Mouse (Mus musculus) CH12.LX (cell line): Measurements from ENCODE around the gene Lmo7.

ENCODE experiments used
- CHD1 ChIP-seq: IDR thresholded peaks from 2 replicates; pipeline ENCODE4 v1.6.1; 2012; ENCODE audit warnings: low read depth, low read length, improper control_type of control experiment, inconsistent platforms
- CTCF ChIP-seq, 2 experiments: IDR thresholded peaks in 1 of 2; conservative IDR thresholded peaks in 1 of 2; 2 replicates each; pipeline ENCODE4 v1.5.1; 2011 to 2012; ENCODE audit warnings: low read depth in 2 of 2, low read length in 2 of 2, improper control_type of control experiment in 1 of 2, inconsistent platforms in 1 of 2, mild to moderate bottlenecking in 1 of 2, moderate library complexity in 1 of 2
- E2F4 ChIP-seq: IDR thresholded peaks from 2 replicates; pipeline ENCODE4 v1.6.1; 2011; ENCODE audit warnings: low read depth, low read length, improper control_type of control experiment; ENCODE audit not compliant: insufficient replicate concordance
- GABPA ChIP-seq: IDR thresholded peaks from 2 replicates; pipeline ENCODE4 v1.6.1; 2012; ENCODE audit warnings: low read depth, low read length, improper control_type of control experiment, inconsistent platforms; ENCODE audit not compliant: insufficient replicate concordance
- HCFC1 ChIP-seq: IDR thresholded peaks from 2 replicates; pipeline ENCODE4 v1.6.1; 2012; ENCODE audit warnings: low read depth, mild to moderate bottlenecking, inconsistent platforms, low read length, improper control_type of control experiment
- MAFK ChIP-seq: IDR thresholded peaks from 2 replicates; pipeline ENCODE4 v1.6.1; 2011; ENCODE audit warnings: low read length, improper control_type of control experiment; ENCODE audit not compliant: insufficient replicate concordance
- MAZ ChIP-seq: IDR thresholded peaks from 2 replicates; pipeline ENCODE4 v1.6.1; 2012; ENCODE audit warnings: low read depth, mild to moderate bottlenecking, inconsistent platforms, low read length, improper control_type of control experiment, moderate library complexity
- POLR2A ChIP-seq: IDR thresholded peaks from 2 replicates; pipeline ENCODE4 v1.6.1; 2011; ENCODE audit warnings: low read depth, mild to moderate bottlenecking, improper control_type of control experiment, low read length
- ZMIZ1 ChIP-seq: IDR thresholded peaks from 2 replicates; pipeline ENCODE4 v1.6.1; 2012; ENCODE audit warnings: low read depth, mild to moderate bottlenecking, inconsistent platforms, low read length, improper control_type of control experiment

GRCm38 (mm10) chr14:101879050-101879694 is 149.4 kb downstream of the Lmo7 start:
- no peak for TF ChIP-seq E2F4
- no peak; a peak in 1 of 4 replicates for TF ChIP-seq CTCF (conservative IDR thresholded peaks at IDR 0.05 in 1 of 2, IDR thresholded peaks at IDR 0.05 in 1 of 2; ENCODE audit: low read depth in 2 of 2, low read length in 2 of 2)
- no peak for TF ChIP-seq POLR2A
- no peak for TF ChIP-seq CHD1
- TF ChIP-seq GABPA, result no peak
- TF ChIP-seq HCFC1, result no peak
- TF ChIP-seq MAFK, result no peak
- TF ChIP-seq MAZ, result no peak
- TF ChIP-seq ZMIZ1, result no peak
